Mouse (Mus musculus) embryonic fibroblast, embryonic 13.5 days (primary cell): Measurements from ENCODE around the gene Lrch1. TPM values are rescaled to one million over a fixed set of nuclear protein-coding genes. Genes with fewer than 3 reads are reported as not detected.
A peak's percentile ranks its signal among the peaks of the same experiment; 100 is the strongest.

Experiments used
- H3K27ac ChIP-seq: 2 replicates; pipeline ENCODE4 v1.5.1; 2012; ENCODE audit warnings: low read length, control low read depth, inconsistent platforms; ENCODE audit not compliant: insufficient read depth
- H3K4me1 ChIP-seq: 2 replicates; pipeline ENCODE4 v1.6.1; 2011; ENCODE audit warnings: low read length; ENCODE audit not compliant: control insufficient read depth, insufficient read depth
- H3K4me3 ChIP-seq: 2 replicates; pipeline ENCODE4 v1.5.1; 2011; ENCODE audit warnings: mild to moderate bottlenecking, control low read depth, low read length; ENCODE audit not compliant: insufficient read depth
- CTCF ChIP-seq: IDR thresholded peaks from 2 replicates; pipeline ENCODE4 v1.5.1; 2011; ENCODE audit warnings: mild to moderate bottlenecking, control low read depth, low read length, moderate library complexity, borderline replicate concordance; ENCODE audit not compliant: insufficient read depth
- POLR2A ChIP-seq: IDR thresholded peaks from 2 replicates; pipeline ENCODE4 v1.6.1; 2011; ENCODE audit warnings: low read depth, mild to moderate bottlenecking, control low read depth, low read length, moderate library complexity
- polyA plus RNA-seq: library from polyadenylated mRNA; stranded (reverse); fragments of >200 nt; gene quantifications from 2 replicates; pipeline ENCODE4 v1.2.4, GENCODE M21; 2011; ENCODE audit warnings: low read depth; ENCODE audit not compliant: missing spikeins, insufficient read length

Lrch1 gene
- 13.3 and 13.4 TPM in 2 replicates for polyA plus RNA-seq

- H3K27ac ChIP-seq = peak within 1 kb of the TSS; percentile 53
- H3K4me1 ChIP-seq = no peaks in the 10 kb centered on the region; the same call in 1 of the 2 replicates
- H3K4me3 ChIP-seq = peak within 1 kb of the TSS; percentile 82
- TF ChIP-seq POLR2A (peak; percentile 63), CTCF (no peak)
Measured at GRCm38 (mm10) chr14:74947376-74948013, at the start of gene Lrch1. Lrch1 (minus strand) TSS chr14:74947876.

GRCm38 (mm10) chr14:74997041-74997440 lies 49.4 kb upstream of the Lrch1 start:
- Histone ChIP-seq H3K4me3 (no peak overlapping the region), H3K4me1 (peaks cover 23% of the 10 kb centered on the region), H3K27ac (peak overlapping the region; percentile 61; the same call in 1 of the 2 replicates)
- no peak for TF ChIP-seq POLR2A
- no peak for TF ChIP-seq CTCF

GRCm38 (mm10) chr14:74996556-74996955 lies 48.9 kb upstream of the Lrch1 start:
- TF ChIP-seq CTCF (no peak), POLR2A (no peak)
- H3K4me3 ChIP-seq = no peak overlapping the region
- peak overlapping the region; percentile 61; the same call in 1 of the 2 replicates for H3K27ac ChIP-seq
- peaks cover 18% of the 10 kb centered on the region for H3K4me1 ChIP-seq

- Histone ChIP-seq H3K27ac (no peak overlapping the region), H3K4me1 (no peaks in the 10 kb centered on the region), H3K4me3 (no peak overlapping the region)
- TF ChIP-seq POLR2A (no peak), CTCF (no peak)
Measured at GRCm38 (mm10) chr14:74990504-74990903, 42.8 kb upstream of the Lrch1 start.

- no peaks in the 10 kb centered on the region for H3K4me1 ChIP-seq
- H3K27ac ChIP-seq = no peak overlapping the region
- TF ChIP-seq POLR2A (no peak), CTCF (no peak)
- no peak overlapping the region for H3K4me3 ChIP-seq
Measured at GRCm38 (mm10) chr14:74989909-74990308, 42.2 kb upstream of the Lrch1 start.

GRCm38 (mm10) chr14:74989322-74989721 lies 41.6 kb upstream of the Lrch1 start:
- TF ChIP-seq POLR2A = no peak
- TF ChIP-seq CTCF = no peak

GRCm38 (mm10) chr14:74986527-74986926 lies 38.9 kb upstream of the Lrch1 start:
- H3K4me1 ChIP-seq = no peaks in the 10 kb centered on the region
- no peak overlapping the region for H3K4me3 ChIP-seq
- no peak overlapping the region for H3K27ac ChIP-seq
- TF ChIP-seq POLR2A (no peak), CTCF (no peak)

More at GRCm38 (mm10) chr14:74989322-74989721, 41.6 kb upstream of the Lrch1 start:
- Histone ChIP-seq H3K4me1 (no peaks in the 10 kb centered on the region), H3K27ac (no peak overlapping the region), H3K4me3 (no peak overlapping the region)

- Histone ChIP-seq H3K4me3 (no peak overlapping the region), H3K27ac (no peak overlapping the region), H3K4me1 (no peaks in the 10 kb centered on the region)
- TF ChIP-seq CTCF (no peak), POLR2A (no peak)
Measured at GRCm38 (mm10) chr14:74985658-74986057, 38.0 kb upstream of the Lrch1 start.

GRCm38 (mm10) chr14:74984817-74985391 lies 37.2 kb upstream of the Lrch1 start:
- no peaks in the 10 kb centered on the region for H3K4me1 ChIP-seq
- H3K4me3 ChIP-seq = no peak overlapping the region
- no peak for TF ChIP-seq CTCF
- TF ChIP-seq POLR2A = no peak
- no peak overlapping the region for H3K27ac ChIP-seq

- Histone ChIP-seq H3K4me1 (no peaks in the 10 kb centered on the region), H3K27ac (no peak overlapping the region), H3K4me3 (no peak overlapping the region)
- TF ChIP-seq POLR2A (no peak), CTCF (no peak)
Measured at GRCm38 (mm10) chr14:74983079-74983478, 35.4 kb upstream of the Lrch1 start.
